Mouse (Mus musculus) CH12.LX (cell line): ENCODE measurements around the gene Mdga1. TPM values are rescaled to one million over a fixed set of nuclear protein-coding genes. Genes with fewer than 3 reads are reported as not detected.

Source experiments
- DNase-seq: peaks from one replicate; pipeline ENCODE4 v3.0.0-alpha.2; 2013; ENCODE audit errors: extremely low read depth
- H3K27ac ChIP-seq: 2 replicates; pipeline ENCODE4 v1.5.1; 2012; ENCODE audit warnings: low read depth, mild to moderate bottlenecking, control low read depth, moderate library complexity; ENCODE audit not compliant: insufficient read depth
- H3K27me3 ChIP-seq: replicated peaks from 2 replicates; pipeline ENCODE3; 2012; ENCODE audit warnings: inconsistent platforms
- H3K36me3 ChIP-seq, 2 experiments: replicated peaks in 1 of 2; 2 replicates each; pipeline versions ENCODE3 to v1.6.1; 2012; ENCODE audit warnings: inconsistent platforms in 1 of 2, low read length in 1 of 2, mild to moderate bottlenecking in 1 of 2, mixed read lengths in 1 of 2, moderate library complexity in 1 of 2; ENCODE audit not compliant: control insufficient read depth in 1 of 2, insufficient read depth in 1 of 2
- H3K4me1 ChIP-seq, 2 experiments: 2 replicates each; pipeline ENCODE4 v1.6.1; 2012; ENCODE audit warnings: inconsistent platforms in 1 of 2, moderate library complexity in 1 of 2; ENCODE audit not compliant: insufficient read depth in 2 of 2, control insufficient read depth in 1 of 2
- H3K4me2 ChIP-seq: 2 replicates; pipeline ENCODE4 v1.6.1; 2012; ENCODE audit warnings: low read depth, mild to moderate bottlenecking, control low read depth; ENCODE audit not compliant: poor library complexity, insufficient read depth, severe bottlenecking
- H3K4me3 ChIP-seq, 3 experiments: fragments of 150-350 bp in 1 of 3; sonication (generic) in 1 of 3; replicated peaks in 1 of 3; 2 replicates each; pipeline versions ENCODE3 to v1.5.1; 2011 to 2012; ENCODE audit warnings: low read depth in 2 of 3, low read length in 2 of 3, mild to moderate bottlenecking in 2 of 3, moderate library complexity in 2 of 3, control low read depth in 1 of 3, improper control_type of control experiment in 1 of 3, inconsistent platforms in 1 of 3, mixed read lengths in 1 of 3; ENCODE audit not compliant: poor library complexity in 1 of 3
- H3K79me2 ChIP-seq: replicated peaks from 2 replicates; pipeline ENCODE4 v1.6.1; 2012; ENCODE audit warnings: mild to moderate bottlenecking, moderate library complexity; ENCODE audit not compliant: control insufficient read depth, poor library complexity, insufficient read depth, severe bottlenecking; ENCODE audit errors: extremely low read depth
- H3K9ac ChIP-seq: 2 replicates; pipeline ENCODE4 v1.6.1; 2012; ENCODE audit warnings: low read depth, mild to moderate bottlenecking, control low read depth, moderate library complexity; ENCODE audit not compliant: insufficient read depth
- H3K9me3 ChIP-seq: replicated peaks from 2 replicates; pipeline ENCODE3; 2012; ENCODE audit warnings: low read length, inconsistent platforms, mixed read lengths
- BHLHE40 ChIP-seq: IDR thresholded peaks from 2 replicates; pipeline ENCODE4 v1.6.1; 2011; ENCODE audit warnings: mild to moderate bottlenecking, low read depth, low read length, improper control_type of control experiment
- ELF1 ChIP-seq: IDR thresholded peaks from 2 replicates; pipeline ENCODE4 v1.6.1; 2014; ENCODE audit warnings: low read depth, mild to moderate bottlenecking, inconsistent platforms, low read length, improper control_type of control experiment
- EP300 ChIP-seq: IDR thresholded peaks from 2 replicates; pipeline ENCODE4 v1.6.1; 2011; ENCODE audit warnings: low read length, improper control_type of control experiment
- GABPA ChIP-seq: IDR thresholded peaks from 2 replicates; pipeline ENCODE4 v1.6.1; 2012; ENCODE audit warnings: low read depth, low read length, improper control_type of control experiment, inconsistent platforms; ENCODE audit not compliant: insufficient replicate concordance
- IRF4 ChIP-seq: IDR thresholded peaks from 2 replicates; pipeline ENCODE4 v1.6.1; 2014; ENCODE audit warnings: low read depth, mild to moderate bottlenecking, inconsistent platforms, low read length, improper control_type of control experiment
- KAT2A ChIP-seq: IDR thresholded peaks from 2 replicates; pipeline ENCODE4 v1.6.1; 2012; ENCODE audit warnings: low read length, improper control_type of control experiment, inconsistent platforms; ENCODE audit not compliant: insufficient replicate concordance
- MAX ChIP-seq: IDR thresholded peaks from 2 replicates; pipeline ENCODE4 v1.6.1; 2011; ENCODE audit warnings: low read length, improper control_type of control experiment
- MEF2A ChIP-seq: IDR thresholded peaks from 2 replicates; pipeline ENCODE4 v1.6.1; 2014; ENCODE audit warnings: low read depth, mild to moderate bottlenecking, inconsistent platforms, low read length, improper control_type of control experiment, borderline replicate concordance
- MXI1 ChIP-seq: IDR thresholded peaks from 2 replicates; pipeline ENCODE4 v1.6.1; 2011; ENCODE audit warnings: mild to moderate bottlenecking, low read depth, low read length, improper control_type of control experiment
- MYC ChIP-seq: IDR thresholded peaks from 2 replicates; pipeline ENCODE4 v1.6.1; 2011; ENCODE audit warnings: low read depth, mild to moderate bottlenecking, improper control_type of control experiment, low read length
- NELFE ChIP-seq: IDR thresholded peaks from 2 replicates; pipeline ENCODE4 v1.6.1; 2011; ENCODE audit warnings: low read depth, low read length, improper control_type of control experiment
- NRF1 ChIP-seq: IDR thresholded peaks from 2 replicates; pipeline ENCODE4 v1.6.1; 2014; ENCODE audit warnings: low read depth, mild to moderate bottlenecking, inconsistent platforms, low read length, improper control_type of control experiment, moderate library complexity
- PAX5 ChIP-seq: IDR thresholded peaks from 2 replicates; pipeline ENCODE4 v1.6.1; 2012; ENCODE audit warnings: low read length, inconsistent platforms, mixed read lengths
- POLR2A ChIP-seq: IDR thresholded peaks from 2 replicates; pipeline ENCODE4 v1.6.1; 2011; ENCODE audit warnings: low read depth, mild to moderate bottlenecking, improper control_type of control experiment, low read length
- SMC3 ChIP-seq: IDR thresholded peaks from 2 replicates; pipeline ENCODE4 v1.6.1; 2011; ENCODE audit warnings: low read depth, low read length, improper control_type of control experiment
- TBP ChIP-seq: conservative IDR thresholded peaks from 2 replicates; pipeline ENCODE4 v1.6.1; 2011; ENCODE audit warnings: low read depth, low read length, improper control_type of control experiment
- UBTF ChIP-seq: IDR thresholded peaks from 2 replicates; pipeline ENCODE4 v1.6.1; 2012; ENCODE audit warnings: low read depth, mild to moderate bottlenecking, inconsistent platforms, low read length, improper control_type of control experiment, moderate library complexity
- USF1 ChIP-seq: IDR thresholded peaks from 2 replicates; pipeline ENCODE4 v1.6.1; 2014; ENCODE audit warnings: low read depth, mild to moderate bottlenecking, inconsistent platforms, low read length, improper control_type of control experiment
- USF2 ChIP-seq: conservative IDR thresholded peaks from 2 replicates; pipeline ENCODE4 v1.6.1; 2011; ENCODE audit warnings: low read depth, low read length, improper control_type of control experiment
- ZC3H11A ChIP-seq: IDR thresholded peaks from 2 replicates; pipeline ENCODE4 v1.6.1; 2012; ENCODE audit warnings: low read depth, mild to moderate bottlenecking, inconsistent platforms, low read length, improper control_type of control experiment
- ZMIZ1 ChIP-seq: IDR thresholded peaks from 2 replicates; pipeline ENCODE4 v1.6.1; 2012; ENCODE audit warnings: low read depth, mild to moderate bottlenecking, inconsistent platforms, low read length, improper control_type of control experiment
- ZNF384 ChIP-seq: IDR thresholded peaks from 2 replicates; pipeline ENCODE4 v1.6.1; 2012; ENCODE audit warnings: low read depth, low read length, improper control_type of control experiment, inconsistent platforms
- dilution Hi-C: fragments of 300-500 bp; cut with MboI; formaldehyde crosslinking; loops from 2 replicates; pipeline ENCODE4 v1.14.3; 2020; ENCODE audit warnings: low sequenced_read_pairs; ENCODE audit not compliant: extremely low pct_unique_long_range_greater_than_20kb, extremely low pct_ligation_motif_present
- in situ Hi-C: fragments of 300-500 bp; cut with MboI; formaldehyde crosslinking; loops from 3 replicates; pipeline ENCODE4 v1.14.3; 2019; ENCODE audit warnings: low sequenced_read_pairs, low pct_ligation_motif_present, low pct_unique_long_range_greater_than_20kb, mixed read lengths
- polyA plus RNA-seq: library from polyadenylated mRNA; unstranded; fragments of >175 nt; gene quantifications from 2 replicates; pipeline ENCODE4 v1.2.1, GENCODE M21; 2012; ENCODE audit warnings: low read depth; ENCODE audit not compliant: insufficient read length
- total RNA-seq, 2 experiments: library from RNA; depleted of rRNA; stranded (reverse); fragments of 300-350 nt in 1 of 2; fragments of >200 nt in 1 of 2; gene quantifications; 2 replicates each; pipeline ENCODE4 v1.2.3; 2012 to 2014

The Mdga1 gene
- total and polyA plus RNA-seq, 3 experiments, result 0.29 to 0.39 (median 0.38) TPM

DNA sequence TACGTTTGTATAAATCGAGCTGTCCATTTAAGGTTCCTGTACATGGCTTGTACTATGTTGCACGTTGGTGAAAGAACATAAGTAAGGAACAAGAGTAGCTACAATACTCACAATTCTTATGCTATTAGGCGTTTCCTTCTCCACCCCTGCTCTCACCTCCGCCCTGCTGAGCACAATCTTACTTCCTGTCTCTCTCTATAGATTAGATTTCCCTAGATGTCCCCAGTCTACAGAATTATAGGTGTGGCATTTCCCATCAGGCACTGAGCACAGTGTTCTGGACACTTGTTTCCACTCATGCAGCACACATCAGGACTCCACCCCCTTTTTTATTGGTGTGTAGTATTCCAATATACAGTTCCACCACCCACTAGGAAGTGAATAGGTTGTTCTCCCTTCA, 19.8 kb upstream of the Mdga1 start:
- Histone ChIP-seq H3K4me1 (peaks cover 2 to 27% of the 10 kb centered on the region in 2 experiments; a peak in 3 of 4 replicates), H3K9me3 (no peaks in the 10 kb centered on the region), H3K27ac (no peak overlapping the region), H3K4me3 (no peak overlapping the region), H3K27me3 (no peaks in the 10 kb centered on the region), H3K36me3 (no peaks in the 10 kb centered on the region), H3K9ac (no peak overlapping the region), H3K79me2 (no peaks in the 10 kb centered on the region), H3K4me2 (no peak overlapping the region)
- TF ChIP-seq MEF2A, result no peak
- TF ChIP-seq ELF1, result no peak
- no peak for TF ChIP-seq USF1
- no peak for TF ChIP-seq MXI1
- in situ Hi-C loops, result no loop called here
- dilution Hi-C loops, result no loop called here
- DNase-seq, result no peak

DNA sequence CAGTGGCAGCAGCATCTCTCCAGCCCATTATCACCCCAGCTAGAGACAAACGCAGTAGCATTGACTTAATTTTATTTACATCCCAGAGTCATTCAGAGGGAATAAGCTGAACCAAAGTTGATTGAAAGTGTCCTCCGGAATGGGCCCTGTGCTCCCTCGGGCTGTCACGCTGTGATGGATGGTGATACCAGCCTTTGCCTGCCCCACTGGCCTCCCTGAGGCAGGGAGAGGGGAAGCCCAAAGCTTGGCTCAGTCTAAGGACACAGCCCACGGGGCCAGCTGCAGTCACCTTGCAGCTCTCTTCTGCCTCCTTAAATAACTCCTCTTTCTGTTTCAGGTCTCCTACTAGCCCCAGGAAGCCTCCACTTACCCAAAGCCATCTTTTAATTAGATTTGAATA, 18.3 kb upstream of the Mdga1 start:
- H3K27ac ChIP-seq, result no peak overlapping the region
- H3K4me1 ChIP-seq, result peaks cover 0 to 18% of the 10 kb centered on the region in 2 experiments; a peak in 2 of 4 replicates
- H3K4me3 ChIP-seq, result no peak overlapping the region
- no peaks in the 10 kb centered on the region for H3K9me3 ChIP-seq
- no peaks in the 10 kb centered on the region for H3K36me3 ChIP-seq
- DNase-seq, result no peak
- no peak overlapping the region for H3K4me2 ChIP-seq
- TF ChIP-seq IRF4 (no peak), BHLHE40 (no peak), ZC3H11A (no peak), SMC3 (no peak), KAT2A (no peak), UBTF (no peak), NRF1 (no peak), USF2 (no peak), MYC (no peak), POLR2A (no peak), GABPA (no peak), ZMIZ1 (no peak), PAX5 (no peak), ZNF384 (no peak), EP300 (no peak), TBP (no peak), MAX (no peak), NELFE (no peak)
- H3K27me3 ChIP-seq, result peaks cover 5% of the 10 kb centered on the region
- dilution Hi-C loops, result no loop called here
- in situ Hi-C loops, result no loop called here
- no peak overlapping the region for H3K9ac ChIP-seq
- H3K79me2 ChIP-seq, result no peaks in the 10 kb centered on the region
